Comparison of ENCODE assay signal across 12 mouse cellular contexts in the genomic region with DNA sequence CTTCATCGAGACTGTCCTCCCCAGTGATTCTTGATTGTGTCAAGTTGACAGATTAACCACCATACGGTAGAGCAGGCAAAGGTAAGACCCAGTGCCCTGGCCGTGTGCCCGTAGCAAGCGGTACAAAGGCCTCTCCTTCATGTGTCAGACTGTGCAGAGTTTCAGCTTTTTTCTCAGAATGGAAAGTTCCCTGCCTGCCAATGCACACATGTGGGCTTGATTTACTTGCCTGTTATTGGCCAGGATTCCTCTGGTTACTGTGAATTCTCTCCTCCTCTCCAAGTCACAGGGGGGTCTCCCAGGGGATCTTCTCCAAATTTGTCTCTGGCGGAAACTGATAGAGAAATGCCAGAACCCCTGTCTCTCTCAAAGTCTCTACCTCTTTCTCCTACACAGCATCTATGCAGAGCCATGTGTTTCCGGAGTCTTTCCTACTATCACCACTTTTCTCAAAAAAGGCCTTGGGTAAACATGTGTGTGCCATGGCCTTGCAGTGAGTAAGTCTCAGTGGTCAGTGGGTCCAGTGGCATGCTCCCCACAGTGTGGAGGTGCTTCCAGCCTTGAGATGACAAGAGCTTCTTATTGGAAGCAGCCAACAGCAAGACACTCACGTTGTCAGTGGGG. TPM values are rescaled to one million over a fixed set of nuclear protein-coding genes. Genes with fewer than 3 reads are reported as not detected.
A peak's percentile ranks its signal among the peaks of the same experiment; 100 is the strongest.
DNase-seq lines count a peak whose midpoint lies in the region; ATAC-seq and TF ChIP-seq lines count a peak whose summit lies in the region.
"Had no signal": no experiment of that assay in that cellular context is flagged by ENCODE, and none has a peak within 500 bp of the region (broad histone marks: within the 10 kb centered on the region; RNA-seq: fewer than 3 reads in every experiment).

No protein-coding gene starts in this region.

- no peak overlapping the region for H3K9ac ChIP-seq in forebrain, embryonic 11.5 days (ENCODE audit: low read length)
- no peak overlapping the region for H3K9ac ChIP-seq in forebrain, postnatal 0 days
- H3K9ac ChIP-seq in kidney, embryonic 16.5 days (replicated peaks; ENCODE audit: low read length), result no peak overlapping the region
- no peak overlapping the region for H3K9ac ChIP-seq in neural tube, embryonic 11.5 days (ENCODE audit: low read length)
- H3K9ac ChIP-seq: forebrain, embryonic 15.5 days; midbrain, embryonic 12.5 days had no signal

- no peak overlapping the region for H3K27ac ChIP-seq in forebrain, embryonic 11.5 days (ENCODE audit: low read depth, low read length)
- H3K27ac ChIP-seq in forebrain, postnatal 0 days (ENCODE audit: low read depth, low read length), result no peak overlapping the region
- no peak overlapping the region for H3K27ac ChIP-seq in kidney, embryonic 16.5 days (ENCODE audit: low read length)
- H3K27ac ChIP-seq in neural tube, embryonic 11.5 days (ENCODE audit: low read depth, low read length), result no peak overlapping the region
- H3K27ac ChIP-seq: forebrain, embryonic 15.5 days; midbrain, embryonic 12.5 days had no signal

- WGBS in forebrain, embryonic 11.5 days, result 84% methylated on average over 8 of the region's 8 CpGs
- whole genome bisulfite sequencing in forebrain, postnatal 0 days, result 90% methylated on average over 8 of the region's 8 CpGs
- 81% methylated on average over 8 of the region's 8 CpGs for WGBS in kidney, embryonic 16.5 days
- 85% methylated on average over 8 of the region's 8 CpGs for WGBS in neural tube, embryonic 11.5 days

- ATAC-seq in forebrain, embryonic 11.5 days (replicated peaks; ENCODE audit: low FRiP score), result no peak
- ATAC-seq in forebrain, postnatal 0 days, result no peak
- no peak for ATAC-seq in kidney, embryonic 16.5 days (ENCODE audit: low FRiP score, low TSS enrichment)
- no peak for ATAC-seq in neural tube, embryonic 11.5 days (ENCODE audit: insufficient read depth, low FRiP score, low TSS enrichment)
- ATAC-seq: forebrain, embryonic 15.5 days had no signal

- H3K36me3 ChIP-seq in forebrain, embryonic 11.5 days (ENCODE audit: control insufficient read depth, insufficient read depth, low read length), result no peaks in the 10 kb centered on the region
- no peaks in the 10 kb centered on the region for H3K36me3 ChIP-seq in forebrain, postnatal 0 days (ENCODE audit: insufficient read depth)
- H3K36me3 ChIP-seq in kidney, embryonic 16.5 days (ENCODE audit: insufficient read depth, low read length), result no peaks in the 10 kb centered on the region
- no peaks in the 10 kb centered on the region for H3K36me3 ChIP-seq in neural tube, embryonic 11.5 days (ENCODE audit: control insufficient read depth, insufficient read depth, low read length)
- H3K36me3 ChIP-seq: forebrain, embryonic 15.5 days; G1E; midbrain, embryonic 12.5 days had no signal

- H3K4me3 ChIP-seq in forebrain, embryonic 11.5 days (ENCODE audit: low read depth, low read length), result no peak overlapping the region
- no peak overlapping the region for H3K4me3 ChIP-seq in forebrain, postnatal 0 days (ENCODE audit: low read depth, low read length)
- no peak overlapping the region for H3K4me3 ChIP-seq in kidney, embryonic 16.5 days (ENCODE audit: low read length)
- H3K4me3 ChIP-seq in neural tube, embryonic 11.5 days (ENCODE audit: low read depth, low read length), result no peak overlapping the region
- H3K4me3 ChIP-seq: forebrain, embryonic 15.5 days; midbrain, embryonic 12.5 days had no signal

- DNase-seq in forebrain, embryonic 11.5 days (ENCODE audit: low spot score), result peak; percentile 9
- DNase-seq in forebrain, postnatal 0 days, result no peak
- peak; percentile 78 for DNase-seq in kidney, adult 11 months
- DNase-seq in kidney, adult 9 months, result peak; percentile 86
- DNase-seq in neural tube, embryonic 11.5 days (ENCODE audit: low spot score), result peak; percentile 7
- no peak for DNase-seq in lung, postnatal 4 days
- no peak for DNase-seq in adrenal gland, postnatal 36 days
- DNase-seq: right cerebral cortex, postnatal 25 days had no signal

- H3K9me3 ChIP-seq in forebrain, embryonic 11.5 days (ENCODE audit: control insufficient read depth, low read length), result no peaks in the 10 kb centered on the region
- H3K9me3 ChIP-seq in forebrain, postnatal 0 days (ENCODE audit: low read length), result no peaks in the 10 kb centered on the region
- no peaks in the 10 kb centered on the region for H3K9me3 ChIP-seq in kidney, embryonic 16.5 days (ENCODE audit: low read length)
- H3K9me3 ChIP-seq in neural tube, embryonic 11.5 days (ENCODE audit: control insufficient read depth, low read length), result no peaks in the 10 kb centered on the region
- H3K9me3 ChIP-seq: forebrain, embryonic 15.5 days; midbrain, embryonic 12.5 days had no signal

- H3K27me3 ChIP-seq in forebrain, embryonic 11.5 days (ENCODE audit: control insufficient read depth, insufficient read depth, low read length), result no peaks in the 10 kb centered on the region
- no peaks in the 10 kb centered on the region for H3K27me3 ChIP-seq in forebrain, postnatal 0 days (ENCODE audit: insufficient read depth, low read length)
- no peaks in the 10 kb centered on the region for H3K27me3 ChIP-seq in kidney, embryonic 16.5 days (ENCODE audit: insufficient read depth, low read length)
- no peaks in the 10 kb centered on the region for H3K27me3 ChIP-seq in neural tube, embryonic 11.5 days (ENCODE audit: control insufficient read depth, insufficient read depth, low read length)
- H3K27me3 ChIP-seq: forebrain, embryonic 15.5 days; midbrain, embryonic 12.5 days had no signal

- no peaks in the 10 kb centered on the region for H3K4me1 ChIP-seq in forebrain, embryonic 11.5 days (replicated peaks; ENCODE audit: control insufficient read depth, insufficient read depth, low read length)
- no peaks in the 10 kb centered on the region for H3K4me1 ChIP-seq in forebrain, postnatal 0 days (ENCODE audit: insufficient read depth)
- no peaks in the 10 kb centered on the region for H3K4me1 ChIP-seq in kidney, embryonic 16.5 days (ENCODE audit: insufficient read depth, low read length)
- H3K4me1 ChIP-seq in neural tube, embryonic 11.5 days (ENCODE audit: control insufficient read depth, insufficient read depth, low read length), result no peaks in the 10 kb centered on the region
- H3K4me1 ChIP-seq: forebrain, embryonic 15.5 days had no signal

- no peak for TF ChIP-seq CTCF in forebrain, postnatal 0 days (IDR thresholded peaks at IDR 0.05; ENCODE audit: low read depth)

- no peak overlapping the region for H3K4me2 ChIP-seq in forebrain, embryonic 11.5 days (ENCODE audit: low read depth, low read length, severe bottlenecking)
- H3K4me2 ChIP-seq in forebrain, postnatal 0 days (ENCODE audit: low read depth), result no peak overlapping the region
- no peak overlapping the region for H3K4me2 ChIP-seq in kidney, embryonic 16.5 days (replicated peaks; ENCODE audit: low read depth, low read length)
- no peak overlapping the region for H3K4me2 ChIP-seq in neural tube, embryonic 11.5 days (ENCODE audit: low read depth)
- H3K4me2 ChIP-seq: forebrain, embryonic 15.5 days; midbrain, embryonic 12.5 days had no signal

RNA-seq across cellular contexts. Expression of gene Stx16, which starts 17.7 kb away (rescaled TPM):
- polyA plus RNA-seq in forebrain, embryonic 11.5 days (2014; fragmentation: Nextera tagmentation; extraction: Ambion mirVana), result 9.4 and 10.7 TPM in 2 replicates
- total RNA-seq in forebrain, postnatal 0 days (2014; rRNA removed), result 34.5 and 37.4 TPM in 2 replicates
- 6.1 and 11.0 TPM in 2 replicates for polyA plus RNA-seq in forebrain, postnatal 0 days (2015; fragmentation: Nextera tagmentation; extraction: Ambion mirVana)
- polyA plus RNA-seq in kidney, embryonic 16.5 days (2015; fragmentation: Nextera tagmentation; extraction: Ambion mirVana), result 11.8 TPM in 2 replicates
- polyA plus RNA-seq in neural tube, embryonic 11.5 days (2014; fragmentation: Nextera tagmentation; extraction: Ambion mirVana), result 8.4 and 9.8 TPM in 2 replicates
- 10 to 100 TPM; 48.5 to 57.9 TPM for total RNA-seq in adrenal gland, postnatal 36 days (2021)

RNA-seq across cellular contexts. Expression of gene Npepl1, which starts 51.7 kb away (rescaled TPM):
- polyA plus RNA-seq in forebrain, embryonic 11.5 days (2014; fragmentation: Nextera tagmentation; extraction: Ambion mirVana), result 31.2 and 31.5 TPM in 2 replicates
- 9.5 and 15.1 TPM in 2 replicates for total RNA-seq in forebrain, postnatal 0 days (2014; rRNA removed)
- 17.0 TPM in 2 replicates for polyA plus RNA-seq in forebrain, postnatal 0 days (2015; fragmentation: Nextera tagmentation; extraction: Ambion mirVana)
- 50.5 and 51.9 TPM in 2 replicates for polyA plus RNA-seq in kidney, embryonic 16.5 days (2015; fragmentation: Nextera tagmentation; extraction: Ambion mirVana)
- polyA plus RNA-seq in neural tube, embryonic 11.5 days (2014; fragmentation: Nextera tagmentation; extraction: Ambion mirVana), result 43.2 and 44.1 TPM in 2 replicates
- 10 to 100 TPM; 58.4 to 69.0 TPM for total RNA-seq in adrenal gland, postnatal 36 days (2021)

Comparison
In these comparisons a context has a peak if more than half of its experiments do, and no peak if none do; other contexts are left out.
1. DNase-seq: peak in forebrain, embryonic 11.5 days (single experiment), kidney, adult 11 months (single experiment), kidney, adult 9 months (single experiment) and neural tube, embryonic 11.5 days (single experiment); none in forebrain, postnatal 0 days (single experiment), lung, postnatal 4 days (0 of 2) and adrenal gland, postnatal 36 days (0 of 2).